Mouse (Mus musculus) ovary, postnatal 14 days (tissue): ENCODE data around the gene Foxj2.
A peak's percentile ranks its signal among the peaks of the same experiment; 100 is the strongest.

Source experiments
- DNase-seq: peaks from one replicate; pipeline ENCODE4 v3.0.0; 2022; ENCODE audit warnings: low spot score

Foxj2 gene

GRCm38 (mm10) chr6:122813640-122814039 is 6.1 kb upstream of the Foxj2 start:
- no peak for DNase-seq

GRCm38 (mm10) chr6:122820071-122820798 is 521 bp downstream of the Foxj2 start:
- no peak for DNase-seq

GRCm38 (mm10) chr6:122820799-122821650 is 1.3 kb downstream of the Foxj2 start:
- no peak for DNase-seq

GRCm38 (mm10) chr6:122821822-122822221 is 2.1 kb downstream of the Foxj2 start:
- no peak for DNase-seq

GRCm38 (mm10) chr6:122824086-122824485 is 4.4 kb downstream of the Foxj2 start:
- no peak for DNase-seq

- no peak for DNase-seq
Observed at GRCm38 (mm10) chr6:122825166-122825565, 5.5 kb downstream of the Foxj2 start.

GRCm38 (mm10) chr6:122825923-122826742 is 6.4 kb downstream of the Foxj2 start:
- DNase-seq, result peak; percentile 60

GRCm38 (mm10) chr6:122828086-122828485 is 8.4 kb downstream of the Foxj2 start:
- no peak for DNase-seq

- DNase-seq, result no peak
Observed at GRCm38 (mm10) chr6:122832880-122833279, 13.2 kb downstream of the Foxj2 start.

GRCm38 (mm10) chr6:122834365-122834764 is 14.7 kb downstream of the Foxj2 start:
- no peak for DNase-seq

GRCm38 (mm10) chr6:122836974-122837373 is 17.3 kb downstream of the Foxj2 start:
- DNase-seq, result no peak

GRCm38 (mm10) chr6:122837539-122837938 is 17.8 kb downstream of the Foxj2 start:
- DNase-seq, result no peak

- no peak for DNase-seq
Observed at GRCm38 (mm10) chr6:122843759-122844158, 24.0 kb downstream of the Foxj2 start.

GRCm38 (mm10) chr6:122852696-122853095 is 33.0 kb downstream of the Foxj2 start:
- no peak for DNase-seq

GRCm38 (mm10) chr6:122854552-122854951 is 34.8 kb downstream of the Foxj2 start:
- DNase-seq, result no peak

- no peak for DNase-seq
Observed at GRCm38 (mm10) chr6:122855955-122856354, 36.2 kb downstream of the Foxj2 start, which contains the start of gene C3ar1. TSS of gene C3ar1 (minus strand) at chr6:122856161.

- no peak for DNase-seq
Observed at GRCm38 (mm10) chr6:122862434-122862833, 42.7 kb downstream of the Foxj2 start.

- no peak for DNase-seq
Observed at GRCm38 (mm10) chr6:122862871-122863270, 43.2 kb downstream of the Foxj2 start.

- no peak for DNase-seq
Observed at GRCm38 (mm10) chr6:122867914-122868313, 48.2 kb downstream of the Foxj2 start.

GRCm38 (mm10) chr6:122869846-122870245 is 50.1 kb downstream of the Foxj2 start:
- no peak for DNase-seq

- no peak for DNase-seq
Observed at GRCm38 (mm10) chr6:122872800-122873199, 53.1 kb downstream of the Foxj2 start.
